Mouse (Mus musculus) embryonic facial prominence, embryonic 12.5 days (tissue): Measurements from ENCODE around the gene Spaca1. TPM values are rescaled to one million over a fixed set of nuclear protein-coding genes. Genes with fewer than 3 reads are reported as not detected.

Experiments used
- polyA plus RNA-seq: library from polyadenylated mRNA; unstranded; fragments of >200 nt; fragmentation: Nextera tagmentation; extraction: Ambion mirVana; gene quantifications from 2 replicates; pipeline ENCODE4 v1.2.1, GENCODE M21; 2016

Spaca1 gene
- polyA plus RNA-seq, 1 experiment from 2014 or later, result 3.0 TPM

Other genes with a start within 250 kb of the Spaca1 start
- 6.5 and 6.9 TPM in 2 replicates for gene Cnr1, start 125.6 kb downstream of the Spaca1 start, polyA plus RNA-seq